Mouse (Mus musculus) CD8-positive naive resting alpha-beta T cell, adult 2 months (primary cell): Measurements from ENCODE around the gene Tlx2.

ENCODE experiments used
- DNase-seq, 2 experiments: peaks; one replicate each; pipeline ENCODE4 v3.0.0; 2022; ENCODE audit warnings: low read depth in 2 of 2, low spot score in 2 of 2

The Tlx2 gene

DNA sequence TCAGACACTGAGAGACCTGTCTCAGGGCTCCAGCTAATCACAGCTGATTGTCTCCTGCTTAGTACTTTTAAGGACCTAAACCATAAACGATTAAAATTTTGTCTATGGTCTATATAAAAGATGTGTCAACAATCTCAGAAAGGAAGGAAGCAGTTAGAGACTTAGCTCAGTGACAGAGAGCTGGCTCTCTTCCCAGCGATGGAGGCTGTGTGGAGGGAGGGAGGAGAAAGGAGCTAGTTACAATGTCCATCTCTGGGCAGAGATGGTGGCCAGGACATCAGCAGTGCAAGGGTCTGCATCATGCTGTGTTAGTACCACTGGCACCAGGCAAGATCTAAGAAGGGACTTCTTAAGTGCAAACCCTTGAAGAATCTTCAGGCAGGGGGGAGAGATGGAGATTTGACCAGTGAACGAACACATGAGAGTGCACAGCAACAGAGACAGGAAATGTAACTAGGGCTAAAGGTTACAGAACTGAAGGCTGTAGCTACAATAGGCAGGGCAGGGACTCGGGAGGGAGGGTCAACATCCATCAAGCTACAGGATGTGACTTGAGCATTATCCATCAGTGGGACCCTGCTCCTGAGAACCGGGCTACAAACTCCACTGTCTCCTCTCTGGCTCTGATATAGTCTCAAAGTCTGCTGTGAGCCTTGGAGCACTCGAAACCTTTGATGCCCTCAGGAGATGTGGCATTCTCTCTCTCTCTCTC is 22.5 kb upstream of the Tlx2 start:
- DNase-seq = no peak

DNA sequence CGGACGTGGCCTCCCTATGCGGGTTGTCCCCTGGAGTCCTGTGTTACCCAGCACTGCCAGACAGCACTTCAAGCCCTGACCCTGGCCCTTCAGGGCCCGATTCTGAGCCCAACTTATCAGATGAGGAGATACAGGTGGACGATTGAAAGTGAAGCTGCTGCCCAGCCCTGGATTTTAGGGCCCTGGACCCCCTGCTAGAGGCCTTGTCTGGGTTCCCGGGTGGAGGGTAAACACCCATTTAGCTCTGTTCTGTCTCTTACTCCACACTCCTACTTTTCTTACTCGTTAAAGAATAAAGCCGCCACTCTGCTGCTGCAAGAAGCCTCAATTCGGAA is 17.8 kb upstream of the Tlx2 start:
- DNase-seq = no peak

DNA sequence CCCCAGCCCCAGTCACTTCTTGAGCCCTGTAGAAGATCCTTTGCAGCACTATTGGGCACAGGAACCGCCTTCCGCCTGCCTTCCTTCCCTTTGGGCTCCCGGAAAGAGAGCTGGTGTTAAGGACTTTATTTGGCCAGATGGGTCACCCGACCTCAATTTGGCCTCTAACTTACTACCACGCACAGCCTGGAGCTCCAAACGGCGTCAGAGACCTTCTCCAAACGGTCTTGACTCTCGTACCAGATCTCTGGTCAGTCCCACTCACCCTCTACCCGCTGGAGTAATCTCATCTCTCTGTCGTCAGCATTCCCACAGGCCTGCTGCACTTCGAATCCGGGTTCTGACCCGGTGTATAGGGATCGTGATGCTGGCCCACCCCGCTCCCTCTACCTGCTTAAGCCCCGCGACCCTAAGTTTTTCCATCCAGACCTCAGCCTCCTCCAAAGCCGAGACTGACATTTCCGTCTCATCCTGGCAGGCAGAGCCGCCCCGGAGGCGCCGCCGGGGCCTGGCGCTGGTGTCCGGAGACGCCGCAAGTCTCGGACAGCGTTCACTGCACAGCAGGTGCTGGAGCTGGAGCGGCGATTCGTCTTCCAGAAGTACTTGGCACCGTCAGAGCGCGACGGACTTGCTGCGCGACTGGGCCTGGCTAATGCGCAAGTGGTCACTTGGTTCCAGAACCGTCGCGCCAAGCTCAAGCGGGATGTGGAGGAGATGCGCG is 17.3 kb upstream of the Tlx2 start:
- no peak for DNase-seq

DNA sequence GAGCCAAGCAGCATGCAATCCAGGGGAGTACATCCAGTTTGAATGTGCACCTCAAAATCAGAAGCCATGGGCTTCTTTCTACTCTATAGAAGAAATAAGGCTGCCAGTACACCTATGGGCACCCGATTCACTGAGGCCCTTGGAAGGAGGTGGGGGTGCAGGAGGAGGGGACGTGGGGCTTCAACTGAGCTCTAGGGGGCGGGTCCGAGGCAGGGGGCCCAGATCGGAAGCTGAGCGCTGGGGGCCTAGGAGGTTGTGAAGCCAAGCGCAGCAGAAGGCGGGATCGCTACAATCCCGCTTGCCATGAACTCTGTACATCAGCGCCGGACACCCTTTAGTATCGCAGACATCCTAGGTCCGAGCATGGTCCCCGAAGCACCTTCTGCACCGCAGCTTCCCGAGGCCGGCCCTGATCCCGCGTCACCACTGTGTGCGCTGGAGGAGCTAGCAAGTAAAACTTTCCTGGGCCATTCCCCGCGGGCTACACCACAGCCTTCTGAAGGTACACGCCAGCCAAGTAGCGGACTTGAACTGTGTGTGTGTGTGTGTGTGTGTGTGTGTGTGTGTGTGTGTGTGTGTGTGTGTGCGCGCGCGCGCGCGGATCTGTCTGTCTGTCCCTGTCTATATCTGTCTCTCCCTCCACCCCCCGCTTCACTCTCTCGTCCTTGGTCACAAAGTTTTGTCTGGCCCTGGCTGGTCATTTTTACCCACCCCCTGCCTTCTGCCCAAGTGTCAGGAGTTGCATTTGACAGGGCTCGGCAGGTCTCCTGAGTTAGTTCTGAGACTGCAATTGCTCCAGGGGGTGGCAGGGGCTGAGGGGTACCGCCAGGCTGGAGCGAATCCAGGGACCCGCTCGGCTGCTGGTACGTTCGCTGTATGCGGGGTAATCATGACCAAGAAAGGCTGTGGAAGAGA is 16.3 kb upstream of the Tlx2 start, which contains the start of gene Lbx2:
TSS of gene Lbx2 (plus strand) at position 247 of the 915 bp plus-strand sequence.
- no peak for DNase-seq

DNA sequence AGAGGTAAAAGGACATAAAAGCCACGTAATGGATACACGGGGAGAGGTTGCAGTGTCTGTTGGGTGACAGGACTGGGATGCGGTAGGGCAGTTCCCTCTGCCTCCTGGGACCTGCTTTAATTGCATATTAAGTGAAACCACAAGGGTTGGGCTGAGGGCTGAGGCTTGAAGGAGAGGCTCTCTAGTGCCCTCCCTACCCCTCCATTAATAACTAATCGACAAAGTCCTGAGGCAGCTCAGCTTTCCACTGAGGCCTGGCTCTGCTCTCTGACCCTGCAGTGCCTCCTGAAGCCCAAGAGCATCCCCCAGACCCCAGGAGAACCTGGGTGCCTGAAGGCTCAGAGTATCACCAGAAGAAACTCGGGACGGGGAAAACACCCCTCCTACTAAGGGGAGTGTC is 14.4 kb upstream of the Tlx2 start:
- no peak for DNase-seq

DNA sequence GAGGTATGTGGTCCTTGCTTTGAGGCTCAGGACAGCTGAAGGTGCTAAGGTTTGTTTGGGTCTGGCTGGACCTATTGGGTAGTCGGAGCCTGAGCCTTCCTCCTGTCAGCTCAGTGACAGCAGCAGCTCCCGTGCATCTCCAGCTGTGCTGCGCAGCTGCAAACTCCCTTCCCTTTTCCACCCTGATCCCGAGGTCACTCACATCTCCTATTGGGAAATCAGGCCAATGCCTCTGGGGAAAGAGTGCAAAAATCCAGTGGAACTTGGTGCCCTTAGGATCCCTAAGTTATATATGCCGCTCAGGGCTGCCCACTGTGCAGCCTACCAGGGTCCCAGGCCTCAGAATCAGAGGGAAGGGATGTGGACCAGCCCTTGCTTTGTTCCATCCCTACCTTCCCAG is 13.4 kb upstream of the Tlx2 start:
- no peak for DNase-seq

DNA sequence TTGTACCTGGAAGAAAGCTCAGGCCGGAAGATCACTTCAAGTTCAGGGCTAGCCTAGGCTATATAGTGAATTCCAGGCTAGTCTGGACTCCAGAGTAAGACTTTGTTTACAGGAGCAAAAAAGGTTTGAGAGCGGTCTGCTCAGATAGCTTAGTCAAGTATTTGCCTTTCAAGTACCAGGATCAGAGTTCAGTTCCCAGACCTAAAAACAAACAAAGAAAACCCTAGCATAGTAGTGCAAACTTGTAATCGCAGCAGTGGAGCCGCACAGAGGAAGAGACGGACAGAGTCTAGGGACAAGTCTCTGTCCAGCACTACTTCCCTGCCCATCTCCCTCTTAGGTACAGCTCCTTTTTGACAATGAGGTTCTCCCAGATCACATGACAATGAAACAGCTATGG is 10.1 kb upstream of the Tlx2 start:
- DNase-seq = no peak

DNA sequence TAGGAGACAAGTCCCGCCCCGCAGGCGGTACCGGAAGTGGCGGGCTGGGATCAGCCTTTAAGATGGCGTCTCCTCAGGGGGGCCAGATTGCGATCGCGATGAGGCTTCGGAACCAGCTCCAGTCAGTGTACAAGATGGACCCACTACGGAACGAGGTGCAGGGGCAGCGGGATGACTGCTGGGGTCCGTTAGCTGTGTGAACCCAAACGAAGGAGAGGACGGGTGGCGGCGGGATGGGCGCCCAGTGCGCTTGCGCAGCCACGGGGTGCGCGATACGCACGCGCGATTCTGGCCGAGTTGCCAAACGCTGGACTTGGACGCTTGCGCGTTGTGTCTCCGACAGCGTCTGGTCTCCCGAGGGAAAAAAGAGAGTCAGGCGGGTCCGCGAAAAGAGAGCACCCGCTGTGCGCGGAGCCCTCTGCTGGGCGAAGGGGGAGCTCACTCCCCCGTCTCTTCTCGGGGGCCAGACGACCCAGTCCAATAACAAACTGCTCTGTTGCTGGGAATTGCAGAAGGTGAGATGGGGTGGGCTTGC is 8.3 kb upstream of the Tlx2 start:
- peak; percentile 99 to 100 for DNase-seq

DNA sequence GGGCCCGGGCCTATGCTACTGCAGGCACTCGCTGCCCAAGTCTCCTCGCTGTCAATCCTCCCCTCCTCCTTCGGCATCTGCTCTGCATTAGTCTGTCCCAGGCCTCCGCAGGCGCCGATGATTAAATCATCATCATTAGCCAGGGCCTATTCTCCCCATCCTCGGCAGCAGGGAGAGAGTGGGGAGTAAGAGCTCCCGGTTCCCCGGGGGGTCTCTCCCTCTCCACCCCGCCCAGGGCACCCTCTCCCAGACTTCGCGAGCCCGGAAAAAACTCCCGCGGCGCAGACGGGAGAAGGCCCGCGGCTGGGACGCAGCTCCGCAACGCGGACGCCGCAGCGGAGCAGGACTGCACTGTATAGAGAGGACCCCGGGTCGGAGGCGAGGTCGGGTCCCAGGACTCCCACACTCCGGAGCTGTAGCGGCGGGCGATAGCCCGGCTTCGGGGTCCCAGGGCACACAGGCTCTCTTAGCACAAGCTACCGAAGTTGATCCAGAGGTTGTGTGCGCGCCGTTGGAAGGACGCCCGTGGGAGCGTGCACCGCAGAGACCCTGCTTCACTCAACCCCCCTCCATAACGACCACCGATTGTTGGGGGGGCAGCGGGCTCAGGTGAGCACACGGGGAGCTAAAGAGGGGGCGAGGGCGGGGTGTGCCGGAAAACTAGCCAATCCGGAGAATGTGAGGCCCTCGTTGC is 7.7 kb upstream of the Tlx2 start, which contains the start of gene Pcgf1:
TSS of gene Pcgf1 (plus strand) at position 240 of the 694 bp plus-strand sequence.
- DNase-seq = no peak

DNA sequence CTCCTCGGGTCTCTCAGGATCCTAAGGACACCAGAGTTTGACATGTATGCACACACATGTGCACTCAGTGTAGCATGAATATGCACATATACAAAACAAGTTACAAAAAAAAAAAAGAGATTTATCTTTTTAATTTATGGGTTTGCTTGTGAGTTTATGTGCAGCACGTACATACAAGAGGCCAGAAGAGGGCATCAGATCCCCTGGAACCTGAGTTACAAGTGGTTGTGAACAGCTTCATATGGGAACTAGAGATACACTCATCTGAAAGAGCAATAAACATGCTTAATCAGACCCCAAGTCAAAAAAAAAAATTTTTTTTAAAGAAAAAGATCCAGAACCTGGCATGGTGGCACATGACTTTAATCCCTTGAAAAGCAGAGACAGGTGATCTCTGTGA is 4.9 kb upstream of the Tlx2 start:
- DNase-seq = peak in 1 of 2 experiments; percentile 51

DNA sequence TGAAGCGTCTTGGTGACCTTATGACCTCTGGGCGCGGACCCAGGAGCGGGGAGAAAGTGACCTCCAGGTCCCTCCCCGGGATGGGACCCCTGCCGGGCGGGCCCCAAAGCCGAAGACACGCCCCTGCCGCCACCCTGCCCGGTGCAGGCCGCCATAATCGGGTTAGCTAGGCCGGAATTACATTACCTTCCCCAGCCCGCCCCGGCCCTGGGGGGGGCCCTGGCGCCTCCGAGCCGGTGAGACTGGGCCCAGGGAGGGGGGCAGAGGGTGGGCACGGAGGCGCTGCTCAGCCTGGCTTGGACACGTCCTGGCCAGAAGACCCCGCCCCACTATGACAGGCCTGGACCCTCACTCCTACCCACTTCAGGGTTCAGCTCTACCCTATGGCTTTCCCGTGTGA is 1.1 kb upstream of the Tlx2 start:
- no peak for DNase-seq

DNA sequence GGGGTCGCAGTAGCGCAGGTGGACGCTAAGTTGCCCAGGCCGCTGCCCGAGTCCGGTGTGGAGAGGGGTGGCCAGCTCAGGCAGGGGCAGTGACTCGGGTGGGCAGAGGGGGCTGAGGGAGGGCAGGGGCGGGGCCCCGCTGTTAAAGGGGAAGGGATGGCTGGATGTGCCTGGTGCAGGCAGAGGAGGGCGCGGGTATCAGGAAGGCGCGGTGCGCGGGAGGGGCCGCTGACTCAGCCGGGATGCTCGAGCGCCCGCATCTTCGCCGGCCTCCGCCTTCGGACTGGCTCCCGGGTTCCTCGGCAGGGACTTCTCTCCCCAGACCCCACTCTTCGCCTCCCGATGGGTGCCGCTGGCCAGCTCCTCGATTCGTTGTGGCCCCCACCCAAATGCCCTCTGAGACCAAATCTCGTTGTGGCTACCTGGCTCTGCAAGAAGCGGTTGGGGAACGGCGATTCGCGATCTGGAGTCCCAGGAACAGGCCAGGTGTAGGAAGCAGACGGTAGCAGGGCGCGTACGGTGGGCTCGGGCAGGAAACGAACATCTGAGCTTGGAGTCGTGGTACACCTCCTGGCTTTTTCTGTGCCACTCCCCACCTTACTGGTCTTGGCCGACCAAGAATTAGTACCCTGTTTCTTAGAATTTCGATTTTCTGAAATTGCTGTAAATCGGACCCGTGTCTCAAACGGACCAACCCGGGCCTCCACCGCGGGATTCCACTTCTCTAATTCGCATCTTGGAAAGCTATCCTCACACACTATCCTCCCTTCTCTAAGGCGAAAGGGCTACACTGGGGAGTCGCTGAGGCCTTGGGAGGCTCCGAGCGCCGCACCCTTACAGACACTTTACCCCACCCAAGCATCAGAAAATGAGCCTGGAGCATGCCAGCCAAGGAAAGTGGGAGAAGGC is 472 bp upstream of the Tlx2 start:
- no peak for DNase-seq

DNA sequence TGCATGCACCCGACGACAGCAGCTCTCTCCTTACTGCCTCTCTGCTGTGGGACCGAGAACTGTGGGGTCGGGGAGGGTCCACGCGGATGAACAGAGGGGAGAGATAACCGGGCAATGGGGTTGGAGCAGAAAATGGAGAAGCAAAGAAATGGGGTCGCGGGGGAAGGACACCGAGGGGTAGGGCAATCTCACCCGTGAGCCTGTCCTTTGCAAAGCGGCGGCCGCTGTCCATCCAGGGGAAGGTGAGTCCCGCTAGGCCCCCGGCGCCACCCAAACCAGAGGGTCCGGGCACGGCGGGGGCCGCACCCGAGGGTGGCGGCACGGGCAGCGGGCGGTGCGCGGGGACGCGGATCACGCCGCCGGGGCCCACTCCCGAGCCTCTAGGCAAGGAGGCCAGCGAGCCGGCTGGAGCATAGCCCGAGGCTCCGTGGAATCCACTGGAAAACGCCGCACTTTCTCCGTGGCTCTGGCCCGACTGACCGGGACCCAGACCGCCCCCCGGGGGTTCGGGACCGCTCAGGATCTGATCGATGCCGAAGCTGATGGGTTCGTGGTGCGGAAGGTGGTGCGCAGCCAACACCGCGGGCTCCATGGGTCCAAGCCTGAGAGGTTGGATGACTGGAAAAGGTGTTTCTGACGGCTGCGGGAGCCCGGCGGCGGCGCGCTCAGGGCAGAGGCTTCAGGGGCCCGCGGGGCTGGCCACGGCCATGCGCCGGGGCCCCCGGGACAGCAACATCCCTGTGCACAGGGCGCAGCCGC is 426 bp downstream of the Tlx2 start:
- no peak for DNase-seq

DNA sequence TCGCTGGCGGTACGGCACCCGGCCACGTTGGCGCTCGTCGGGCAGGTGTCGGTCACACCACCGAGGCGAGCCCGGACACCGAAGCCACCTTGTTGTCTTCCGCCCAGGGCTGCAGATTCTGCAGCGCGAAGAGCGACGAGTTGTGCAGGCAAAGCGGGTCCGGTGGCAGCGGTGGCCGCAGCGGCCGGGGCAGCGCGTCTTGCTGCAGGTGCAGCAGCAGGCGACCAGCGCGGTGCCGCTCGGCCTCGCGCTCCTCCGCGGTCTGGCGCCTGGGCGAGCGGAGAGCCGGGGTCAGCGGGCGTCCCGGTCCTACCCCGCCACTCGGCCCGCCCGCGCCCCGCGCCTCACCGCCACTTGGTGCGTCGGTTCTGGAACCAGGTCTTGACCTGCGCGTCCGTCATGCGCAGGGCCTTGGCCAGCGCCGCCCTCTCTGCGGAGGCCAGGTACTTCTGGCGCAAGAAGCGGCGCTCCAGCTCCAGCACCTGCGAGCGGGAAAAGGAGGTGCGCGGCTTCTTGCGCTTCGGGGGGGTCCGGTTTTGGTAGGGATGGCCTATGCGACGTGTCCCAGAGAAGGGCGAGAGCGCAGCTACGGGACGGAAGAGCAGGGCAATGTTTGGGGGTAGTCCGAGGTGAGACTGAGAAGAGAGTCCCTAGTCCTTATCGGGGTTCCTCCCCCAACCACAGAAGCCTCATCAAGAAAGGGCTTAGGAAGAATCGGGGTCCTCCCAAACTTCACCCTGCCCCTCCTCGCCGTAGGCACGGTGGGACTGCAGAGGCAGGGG is 1.2 kb downstream of the Tlx2 start:
- no peak for DNase-seq

DNA sequence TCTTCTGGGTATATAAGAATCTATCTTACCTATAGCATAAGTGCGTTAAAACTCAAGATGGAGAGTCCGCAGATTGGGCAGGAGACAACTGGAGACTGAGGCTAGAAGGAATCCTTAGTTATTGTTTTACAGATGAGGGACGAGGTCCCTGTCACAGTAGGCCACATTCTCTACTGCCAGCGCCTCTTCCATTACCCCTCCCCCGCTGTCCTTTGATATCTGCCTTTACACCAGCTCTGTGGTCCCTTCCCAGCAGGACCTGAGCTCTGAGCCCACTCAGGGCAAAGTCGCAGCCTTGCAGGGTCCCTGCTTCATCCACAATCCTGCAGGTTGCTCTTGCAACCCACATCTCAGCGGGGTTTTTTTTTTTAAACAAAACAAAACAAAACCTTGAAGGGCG is 1.9 kb downstream of the Tlx2 start:
- no peak for DNase-seq

DNA sequence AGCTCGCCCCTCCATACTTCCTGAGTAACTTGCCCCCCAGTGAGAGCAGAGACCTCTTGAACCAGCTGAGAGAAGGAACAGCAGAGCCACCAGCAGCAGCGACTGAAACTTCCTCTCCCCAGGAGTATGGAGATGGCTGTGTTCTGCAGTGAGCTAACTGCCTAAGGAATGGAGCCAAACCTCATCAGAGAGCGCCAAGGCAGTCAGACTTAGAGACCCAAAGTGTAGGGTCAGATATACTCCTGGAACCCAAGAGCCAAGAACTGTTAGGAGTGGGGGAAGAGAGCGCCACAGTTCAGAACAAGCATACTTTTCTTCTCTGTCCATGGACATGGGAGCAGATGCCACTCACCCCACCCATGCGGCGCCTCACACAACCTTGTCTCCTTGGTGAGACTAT is 3.7 kb downstream of the Tlx2 start:
- no peak for DNase-seq

DNA sequence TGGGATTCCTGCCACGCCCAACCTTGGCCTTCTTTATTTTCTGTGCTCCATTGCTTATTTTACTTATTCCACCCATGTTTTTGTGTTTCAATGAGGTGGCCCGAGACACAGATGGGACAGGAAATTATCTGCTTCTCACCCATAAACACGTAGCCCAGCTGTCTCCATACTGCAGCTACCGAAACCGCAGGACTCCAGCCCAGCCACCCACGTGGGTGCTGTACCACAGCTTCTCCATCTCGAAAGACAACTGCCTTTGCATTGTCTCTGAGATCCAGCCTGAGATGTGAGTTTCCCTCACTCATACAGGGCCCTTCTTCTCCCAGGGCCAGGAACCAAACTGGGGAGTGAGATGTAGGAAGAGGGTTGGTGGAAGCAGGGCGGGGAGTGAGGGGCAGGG is 4.1 kb downstream of the Tlx2 start:
- DNase-seq = no peak

DNA sequence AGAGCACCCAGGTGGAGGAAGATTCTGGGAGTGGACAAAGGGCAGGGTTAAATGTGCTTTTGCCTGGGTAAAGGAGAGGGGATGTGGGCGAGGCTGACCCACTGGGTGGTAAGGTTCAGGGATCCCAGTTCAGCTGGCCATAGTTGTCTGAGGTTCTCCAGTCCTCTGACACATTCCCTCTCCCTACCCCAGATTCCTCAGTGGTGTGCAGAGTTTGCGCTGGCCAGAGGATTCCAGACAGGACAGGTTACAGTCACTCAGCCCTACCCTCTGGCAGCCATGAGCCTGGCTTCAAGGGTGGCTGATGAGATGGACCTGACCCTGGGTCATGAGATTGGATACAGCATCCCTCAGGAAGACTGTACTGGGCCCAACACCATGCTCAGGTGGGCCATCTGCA is 11.4 kb downstream of the Tlx2 start:
- DNase-seq = no peak
